Mouse (Mus musculus): ENCODE data around the gene Isl1.

- TF ChIP-seq POLR2A (IDR thresholded peaks at IDR 0.05; ENCODE audit: control insufficient read depth, low read depth, low read length), result no peak
- TF ChIP-seq CTCF (IDR thresholded peaks at IDR 0.05; ENCODE audit: control insufficient read depth, insufficient read depth, insufficient replicate concordance, low read depth, low read length), result no peak
Measured at GRCm38 (mm10) chr13:116294734-116295133, 14.8 kb downstream of the Isl1 start.
